Mouse (Mus musculus): ENCODE data around the gene Gfod1. TPM values are rescaled to one million over a fixed set of nuclear protein-coding genes. Genes with fewer than 3 reads are reported as not detected.
A peak's percentile ranks its signal among the peaks of the same experiment; 100 is the strongest.

Gene Gfod1
- polyA plus RNA-seq, 1 experiment from 2014 or later = 2.7 TPM

DNA sequence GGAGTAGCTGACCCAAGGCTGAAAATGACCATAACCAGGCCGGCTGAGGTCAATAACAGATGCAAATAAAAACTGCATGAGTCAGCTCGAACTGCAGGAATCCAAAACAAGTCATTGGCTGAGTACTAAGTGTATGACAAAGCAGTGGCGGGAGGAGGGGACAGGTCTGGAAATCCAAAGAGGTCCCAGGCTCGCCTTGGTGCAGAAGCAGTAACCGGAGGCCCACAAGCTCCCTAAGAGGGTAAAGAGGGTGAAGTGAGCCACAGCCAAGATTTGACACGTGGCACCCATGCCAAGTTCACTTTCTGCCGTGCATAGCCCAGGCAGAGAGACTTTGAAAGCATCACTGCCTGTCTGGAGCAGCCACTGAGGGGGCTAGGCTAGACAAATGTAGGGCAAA, 91.6 kb downstream of the Gfod1 start:
- Histone ChIP-seq H3K9me3 (replicated peaks) (no peaks in the 10 kb centered on the region), H3K4me1 (peaks cover 29% of the 10 kb centered on the region), H3K4me2 (no peak overlapping the region), H3K27ac (replicated peaks) (no peak overlapping the region), H3K4me3 (replicated peaks) (no peak overlapping the region), H3K36me3 (no peaks in the 10 kb centered on the region), H3K9ac (replicated peaks) (no peak overlapping the region), H3K27me3 (replicated peaks) (no peaks in the 10 kb centered on the region)
- no peak for ATAC-seq (ENCODE audit: low FRiP score)
- 49% methylated on average over 7 of the region's 7 CpGs for WGBS

DNA sequence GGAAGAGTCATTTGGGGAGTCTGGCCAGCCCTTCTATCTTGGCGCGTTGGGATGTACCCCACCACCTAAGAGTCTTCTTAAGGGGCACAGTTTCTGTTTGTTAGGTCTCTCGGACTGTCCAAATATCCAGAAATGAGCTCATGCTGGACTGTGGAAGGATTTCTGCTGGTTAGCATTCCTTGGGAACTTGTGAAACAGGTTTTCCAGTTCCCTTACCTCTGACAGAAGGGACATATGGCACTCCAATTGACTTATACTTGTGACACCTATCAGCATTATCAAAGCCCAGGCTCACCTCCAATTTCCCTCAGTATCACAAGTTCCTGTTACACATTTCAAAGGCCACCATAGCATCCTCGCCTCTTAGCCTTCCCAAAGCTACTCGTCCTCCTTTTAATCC, 93.0 kb downstream of the Gfod1 start:
- WGBS = 87% methylated on average over 5 of the region's 5 CpGs
- Histone ChIP-seq H3K9ac (replicated peaks) (no peak overlapping the region), H3K36me3 (no peaks in the 10 kb centered on the region), H3K27ac (replicated peaks) (no peak overlapping the region), H3K27me3 (replicated peaks) (no peaks in the 10 kb centered on the region), H3K4me2 (no peak overlapping the region), H3K4me1 (peaks cover 27% of the 10 kb centered on the region), H3K9me3 (replicated peaks) (no peaks in the 10 kb centered on the region), H3K4me3 (replicated peaks) (no peak overlapping the region)
- ATAC-seq (ENCODE audit: low FRiP score) = no peak

DNA sequence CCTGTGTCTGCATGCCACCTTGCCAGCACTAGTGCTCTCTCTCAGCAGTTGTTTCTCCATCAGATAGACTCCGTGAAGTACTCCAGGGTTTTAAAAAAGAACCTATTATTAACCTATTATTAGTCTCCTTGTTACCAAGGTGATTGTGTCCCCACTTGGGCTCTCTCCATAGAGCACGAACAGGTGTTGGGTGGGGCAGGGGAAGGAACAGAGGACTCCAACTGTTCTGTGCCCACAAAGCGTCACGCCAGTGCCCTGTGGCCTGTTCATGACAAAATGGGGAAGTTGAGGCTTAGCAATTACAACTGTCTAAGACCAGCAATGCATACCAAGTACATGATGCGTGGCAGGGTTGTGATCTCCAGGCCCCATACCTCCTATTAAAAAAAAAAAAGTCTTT, 94.4 kb downstream of the Gfod1 start:
- Histone ChIP-seq H3K36me3 (no peaks in the 10 kb centered on the region), H3K9ac (replicated peaks) (no peak overlapping the region), H3K4me2 (no peak overlapping the region), H3K27me3 (replicated peaks) (no peaks in the 10 kb centered on the region), H3K27ac (replicated peaks) (no peak overlapping the region), H3K4me1 (peaks cover 15% of the 10 kb centered on the region), H3K9me3 (replicated peaks) (no peaks in the 10 kb centered on the region), H3K4me3 (replicated peaks) (no peak overlapping the region)
- no peak for ATAC-seq (ENCODE audit: low FRiP score)
- WGBS = 74% methylated on average over 5 of the region's 5 CpGs

DNA sequence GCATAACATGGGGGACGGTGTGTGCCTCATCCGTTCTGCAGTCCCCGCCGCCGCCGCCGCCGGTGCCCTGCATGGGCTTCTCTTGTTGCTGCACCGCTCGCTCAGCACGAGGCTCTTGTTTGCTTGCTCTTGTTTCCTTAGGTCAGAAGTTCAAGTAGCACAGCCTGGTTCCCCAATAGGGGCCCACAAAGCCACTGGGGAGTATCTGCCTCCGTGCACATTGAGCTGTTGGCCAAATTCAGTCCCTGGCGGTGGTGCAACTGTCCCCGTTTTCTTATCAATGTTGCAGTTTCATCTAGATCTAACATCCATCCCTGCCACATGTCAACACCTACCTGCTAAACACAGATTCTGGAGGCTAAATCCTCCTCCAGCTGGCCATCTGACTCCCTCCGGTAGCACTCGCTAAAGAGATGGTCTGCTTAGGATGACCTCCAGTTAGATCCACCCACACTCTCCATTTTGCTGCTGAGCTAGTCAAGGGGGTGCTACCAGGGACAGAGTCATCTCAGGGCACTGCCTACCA, 95.0 kb downstream of the Gfod1 start:
- WGBS = 52% methylated on average over 16 of the region's 16 CpGs
- no peak overlapping the region for H3K4me2 ChIP-seq
- peaks cover 15% of the 10 kb centered on the region for H3K4me1 ChIP-seq
- no peak overlapping the region for H3K4me3 ChIP-seq (replicated peaks)
- H3K9me3 ChIP-seq (replicated peaks) = no peaks in the 10 kb centered on the region
- H3K9ac ChIP-seq (replicated peaks) = no peak overlapping the region
- H3K36me3 ChIP-seq = no peaks in the 10 kb centered on the region
- H3K27ac ChIP-seq (replicated peaks) = no peak overlapping the region
- ATAC-seq (ENCODE audit: low FRiP score) = no peak
- H3K27me3 ChIP-seq (replicated peaks) = no peaks in the 10 kb centered on the region

DNA sequence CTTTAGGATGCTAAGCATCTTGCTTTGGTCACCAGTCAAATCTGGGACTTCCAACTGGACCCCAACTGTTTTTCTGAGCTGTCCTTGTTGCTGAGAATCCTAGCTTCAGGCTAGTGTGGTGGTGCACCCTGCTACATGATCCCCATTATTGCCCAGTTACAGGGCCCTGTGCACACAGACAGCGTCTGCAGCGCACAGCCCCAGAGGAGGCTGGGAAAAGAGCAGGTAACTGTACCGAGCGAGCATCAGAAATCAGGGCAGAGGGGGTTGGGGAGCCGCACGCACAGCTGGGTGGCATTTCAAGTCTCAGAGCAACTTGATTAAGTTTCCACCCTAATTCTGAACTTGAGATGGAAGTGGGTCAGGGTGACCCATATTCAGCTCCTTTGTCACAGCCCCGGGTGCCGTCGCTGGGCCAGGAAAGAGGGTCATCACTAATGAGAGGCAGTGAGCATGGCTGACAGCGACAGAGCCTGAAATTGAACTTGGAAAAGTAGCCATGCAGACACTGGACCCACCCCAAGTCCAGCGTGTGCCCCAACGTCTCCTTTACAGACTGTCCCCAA, 97.8 kb downstream of the Gfod1 start:
- Histone ChIP-seq H3K4me2 (no peak overlapping the region), H3K27me3 (replicated peaks) (no peaks in the 10 kb centered on the region), H3K4me1 (peaks cover 11% of the 10 kb centered on the region), H3K27ac (replicated peaks) (no peak overlapping the region), H3K4me3 (replicated peaks) (no peak overlapping the region), H3K36me3 (no peaks in the 10 kb centered on the region), H3K9ac (replicated peaks) (no peak overlapping the region), H3K9me3 (replicated peaks) (no peaks in the 10 kb centered on the region)
- no peak for ATAC-seq (ENCODE audit: low FRiP score)
- 86% methylated on average over 12 of the region's 12 CpGs for WGBS

DNA sequence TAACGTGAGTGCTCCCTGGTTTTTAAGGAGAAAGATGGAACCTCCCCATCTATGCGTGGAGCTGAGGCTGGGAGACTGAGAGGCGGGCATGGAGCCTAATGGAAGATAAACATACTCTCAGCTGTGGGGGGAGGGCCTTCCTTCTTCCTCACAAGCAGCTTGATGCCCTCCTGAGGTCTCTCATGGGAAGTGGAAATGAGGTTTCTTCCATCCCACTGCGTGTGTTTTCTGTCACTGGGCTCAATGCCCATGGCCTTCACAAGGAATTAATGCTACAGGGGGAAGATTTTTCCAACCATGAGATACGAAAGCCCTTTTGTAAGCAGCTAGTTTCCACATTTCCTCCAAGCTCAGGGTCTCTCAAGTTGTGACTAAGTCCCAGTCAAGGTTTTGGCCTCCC, 100.3 kb downstream of the Gfod1 start:
- 63% methylated on average over 5 of the region's 5 CpGs for WGBS
- Histone ChIP-seq H3K27me3 (replicated peaks) (no peaks in the 10 kb centered on the region), H3K9me3 (replicated peaks) (no peaks in the 10 kb centered on the region), H3K4me1 (peaks cover 5% of the 10 kb centered on the region), H3K4me2 (no peak overlapping the region), H3K9ac (replicated peaks) (no peak overlapping the region), H3K27ac (replicated peaks) (no peak overlapping the region; the same call in 1 of the 2 replicates), H3K4me3 (replicated peaks) (no peak overlapping the region), H3K36me3 (0 out of 2 replicates have a peak, but pooled peaks cover 3% of the 10 kb centered on the region)
- ATAC-seq (ENCODE audit: low FRiP score) = no peak

DNA sequence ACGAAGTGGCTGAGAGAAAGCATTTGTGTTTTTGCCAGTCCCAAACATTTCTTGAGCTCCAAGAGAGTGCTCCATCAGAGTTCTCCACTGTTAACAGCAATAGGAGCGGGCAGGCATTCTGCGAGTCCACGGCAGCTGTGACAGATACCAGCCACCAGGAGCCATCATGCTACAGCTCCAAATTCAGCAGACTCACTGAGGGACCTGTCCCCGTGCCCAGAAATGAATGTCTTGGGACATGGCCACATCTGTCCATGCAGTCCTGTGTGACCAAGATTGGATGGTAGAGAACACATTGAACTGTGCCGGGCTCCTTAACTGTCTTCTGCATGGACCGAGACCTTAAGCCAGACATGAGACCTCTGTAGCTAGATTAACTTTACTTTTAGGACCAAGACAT, 100.7 kb downstream of the Gfod1 start:
- WGBS = 87% methylated on average over 7 of the region's 7 CpGs
- H3K27me3 ChIP-seq (replicated peaks) = no peaks in the 10 kb centered on the region
- no peak overlapping the region for H3K4me3 ChIP-seq (replicated peaks)
- H3K9ac ChIP-seq (replicated peaks) = no peak overlapping the region
- no peaks in the 10 kb centered on the region for H3K9me3 ChIP-seq (replicated peaks)
- 0 out of 2 replicates have a peak, but pooled peaks cover 3% of the 10 kb centered on the region for H3K36me3 ChIP-seq
- peaks cover 5% of the 10 kb centered on the region for H3K4me1 ChIP-seq
- no peak overlapping the region for H3K27ac ChIP-seq (replicated peaks)
- ATAC-seq (ENCODE audit: low FRiP score) = no peak
- no peak overlapping the region for H3K4me2 ChIP-seq

DNA sequence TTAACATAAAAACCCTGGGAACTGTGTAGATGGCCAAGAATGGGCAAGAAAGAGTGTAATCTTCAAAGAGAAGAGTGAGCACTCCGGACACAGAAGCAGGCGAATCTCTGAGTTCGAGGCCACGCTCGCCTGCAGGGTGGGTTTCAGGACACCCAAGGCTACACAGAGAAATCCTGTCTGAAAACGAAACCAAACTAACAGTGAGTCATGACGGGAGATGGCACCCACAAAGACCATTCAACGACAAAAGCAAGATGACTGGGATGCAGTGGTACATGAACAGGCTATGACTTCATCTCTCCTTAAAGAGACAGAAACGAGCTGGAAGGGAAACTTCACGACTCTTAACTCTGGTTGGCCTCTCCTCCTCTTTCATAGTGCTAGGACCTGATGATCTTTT, 101.6 kb downstream of the Gfod1 start:
- Histone ChIP-seq H3K4me3 (replicated peaks) (no peak overlapping the region), H3K27ac (replicated peaks) (no peak overlapping the region), H3K9me3 (replicated peaks) (no peaks in the 10 kb centered on the region), H3K36me3 (0 out of 2 replicates have a peak, but pooled peaks cover 3% of the 10 kb centered on the region), H3K4me2 (no peak overlapping the region), H3K27me3 (replicated peaks) (no peaks in the 10 kb centered on the region), H3K9ac (replicated peaks) (no peak overlapping the region), H3K4me1 (peaks cover 5% of the 10 kb centered on the region)
- WGBS = 86% methylated on average over 10 of the region's 10 CpGs
- no peak for ATAC-seq (ENCODE audit: low FRiP score)

DNA sequence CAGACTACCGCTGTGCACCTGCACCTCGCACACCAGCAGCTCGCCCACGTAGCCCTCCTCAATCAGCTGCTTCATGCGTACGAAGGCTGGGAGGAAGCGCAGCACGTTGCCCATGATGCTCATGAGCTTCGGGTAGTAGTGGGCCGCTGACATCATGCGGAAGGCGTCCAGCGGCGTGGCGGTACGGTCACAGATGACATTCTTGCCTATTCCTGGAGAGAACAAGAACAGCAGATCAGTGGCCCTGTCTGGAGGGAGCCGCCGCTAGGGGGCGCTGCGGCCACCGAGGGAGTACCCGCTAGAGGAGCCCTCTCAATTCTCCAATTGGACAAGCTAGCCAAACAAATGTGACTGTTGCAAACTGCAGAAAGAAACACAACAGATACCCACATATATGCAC, 102.9 kb downstream of the Gfod1 start:
- WGBS = 39% methylated on average over 22 of the region's 22 CpGs
- no peak overlapping the region for H3K4me2 ChIP-seq
- no peaks in the 10 kb centered on the region for H3K27me3 ChIP-seq (replicated peaks)
- 0 out of 2 replicates have a peak, but pooled peaks cover 3% of the 10 kb centered on the region for H3K36me3 ChIP-seq
- no peak for ATAC-seq (ENCODE audit: low FRiP score)
- no peaks in the 10 kb centered on the region for H3K9me3 ChIP-seq (replicated peaks)
- no peak overlapping the region for H3K4me3 ChIP-seq (replicated peaks)
- H3K4me1 ChIP-seq = peaks cover 5% of the 10 kb centered on the region
- no peak overlapping the region for H3K27ac ChIP-seq (replicated peaks)
- no peak overlapping the region for H3K9ac ChIP-seq (replicated peaks)

DNA sequence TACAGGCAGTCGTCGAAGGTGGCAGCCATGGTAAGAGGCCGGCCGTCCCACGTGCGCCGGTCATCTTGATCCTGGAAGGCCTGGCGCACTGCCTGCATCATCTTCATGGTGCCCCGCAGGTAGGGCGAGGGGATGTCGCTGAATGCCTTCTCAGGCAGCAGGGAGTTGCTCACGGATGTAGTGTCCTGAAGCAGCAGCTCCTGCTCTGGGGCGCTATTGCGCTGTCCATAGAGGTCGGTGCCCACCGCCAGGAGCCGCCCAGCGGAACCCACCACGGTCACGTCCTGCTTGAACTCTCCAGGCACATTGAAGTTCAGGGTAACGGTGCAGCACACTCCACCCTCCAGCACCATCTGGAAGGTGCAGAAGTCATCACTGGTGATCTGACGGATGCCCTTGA, 103.5 kb downstream of the Gfod1 start:
- no peak overlapping the region for H3K9ac ChIP-seq (replicated peaks)
- H3K36me3 ChIP-seq = 0 out of 2 replicates have a peak, but pooled peaks cover 3% of the 10 kb centered on the region
- no peaks in the 10 kb centered on the region for H3K27me3 ChIP-seq (replicated peaks)
- 75% methylated on average over 22 of the region's 22 CpGs for WGBS
- no peak overlapping the region for H3K4me3 ChIP-seq (replicated peaks)
- no peak overlapping the region for H3K4me2 ChIP-seq
- H3K9me3 ChIP-seq (replicated peaks) = no peaks in the 10 kb centered on the region
- H3K4me1 ChIP-seq = peaks cover 5% of the 10 kb centered on the region; the same call in 1 of the 2 replicates
- ATAC-seq (ENCODE audit: low FRiP score) = peak; percentile 33; the same call in 1 of the 2 replicates
- H3K27ac ChIP-seq (replicated peaks) = no peak overlapping the region

DNA sequence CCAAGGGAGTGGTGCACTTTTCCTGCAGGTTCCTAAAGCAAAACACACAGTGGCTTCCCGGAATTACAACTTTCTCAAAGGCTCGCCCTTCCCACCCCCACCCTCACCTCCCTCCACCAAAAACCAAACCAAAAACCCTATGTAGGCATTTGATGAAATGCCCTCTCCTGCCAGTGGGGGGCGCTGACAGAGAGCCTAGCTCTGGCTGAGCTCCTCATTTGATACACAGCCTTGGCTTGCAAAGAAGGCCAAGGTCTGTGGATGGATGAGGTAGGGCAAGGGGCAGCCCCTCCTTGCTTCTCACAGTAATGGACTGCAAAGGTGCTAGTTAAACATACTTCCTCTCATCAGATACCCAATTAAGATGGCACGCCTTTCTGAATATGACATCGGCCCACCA, 104.2 kb downstream of the Gfod1 start:
- no peak overlapping the region for H3K9ac ChIP-seq (replicated peaks)
- no peak overlapping the region for H3K4me3 ChIP-seq (replicated peaks)
- H3K9me3 ChIP-seq (replicated peaks) = no peaks in the 10 kb centered on the region
- H3K27ac ChIP-seq (replicated peaks) = no peak overlapping the region
- 78% methylated on average over 5 of the region's 5 CpGs for WGBS
- H3K4me2 ChIP-seq = no peak overlapping the region
- ATAC-seq (ENCODE audit: low FRiP score) = no peak
- peaks cover 5% of the 10 kb centered on the region; the same call in 1 of the 2 replicates for H3K4me1 ChIP-seq
- H3K36me3 ChIP-seq = peaks cover 3% of the 10 kb centered on the region; the same call in 1 of the 2 replicates
- H3K27me3 ChIP-seq (replicated peaks) = no peaks in the 10 kb centered on the region

DNA sequence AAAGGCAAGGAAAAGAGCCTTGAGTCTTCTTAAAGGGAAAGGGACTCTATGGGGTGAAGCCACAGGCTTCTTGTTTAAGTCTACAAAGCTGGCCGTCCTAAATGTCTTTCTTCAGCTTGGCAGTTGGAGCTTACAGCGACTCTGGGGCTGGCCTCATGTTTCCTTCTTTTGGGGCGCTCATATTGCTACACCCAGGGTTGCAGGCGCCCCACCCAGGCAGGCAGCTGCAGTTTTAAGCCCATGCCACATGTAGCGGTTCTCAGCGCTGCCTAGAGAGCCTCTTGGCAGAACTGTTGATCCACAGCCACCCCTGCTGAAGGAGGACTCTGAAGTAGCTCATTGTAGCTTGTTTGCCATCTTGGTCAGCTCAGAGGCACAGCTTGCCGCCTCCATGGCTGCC, 104.7 kb downstream of the Gfod1 start:
- 87% methylated on average over 7 of the region's 7 CpGs for WGBS
- Histone ChIP-seq H3K4me2 (no peak overlapping the region), H3K27ac (replicated peaks) (no peak overlapping the region), H3K27me3 (replicated peaks) (no peaks in the 10 kb centered on the region), H3K9me3 (replicated peaks) (no peaks in the 10 kb centered on the region), H3K4me3 (replicated peaks) (no peak overlapping the region), H3K4me1 (peaks cover 5% of the 10 kb centered on the region; the same call in 1 of the 2 replicates), H3K36me3 (peaks cover 3% of the 10 kb centered on the region; the same call in 1 of the 2 replicates), H3K9ac (replicated peaks) (no peak overlapping the region)
- no peak for ATAC-seq (ENCODE audit: low FRiP score)

Measured in neural tube, embryonic 15.5 days (tissue).